Mouse (Mus musculus) intestine, embryonic 14.5 days (tissue): Measurements from ENCODE around the gene Gid8. TPM values are rescaled to one million over a fixed set of nuclear protein-coding genes. Genes with fewer than 3 reads are reported as not detected.

ENCODE experiments used
- ATAC-seq: fragments of 200-750 bp; cut with Nextera tagmentation; replicated peaks from 2 replicates; pipeline ENCODE4 v1.8.0; 2017; ENCODE audit warnings: low read depth, moderate number of reproducible peaks, moderate TSS enrichment, moderate library complexity; ENCODE audit not compliant: low FRiP score, low TSS enrichment
- DNase-seq: peaks from one replicate; pipeline ENCODE4 v3.0.0-alpha.2; 2018; ENCODE audit warnings: low spot score
- H3K27ac ChIP-seq: fragments of 300-500 bp; sonication (generic); 2 replicates; pipeline ENCODE4 v1.5.1; 2014; ENCODE audit warnings: low read depth, mild to moderate bottlenecking, control low read depth
- H3K27me3 ChIP-seq: fragments of 300-500 bp; sonication (generic); replicated peaks from 2 replicates; pipeline ENCODE4 v1.6.1; 2014; ENCODE audit warnings: low read length, control low read depth; ENCODE audit not compliant: control insufficient read depth, insufficient read depth
- H3K36me3 ChIP-seq: fragments of 300-500 bp; sonication (generic); 2 replicates; pipeline ENCODE4 v1.6.1; 2014; ENCODE audit warnings: low read length, control low read depth; ENCODE audit not compliant: control insufficient read depth, insufficient read depth
- H3K4me1 ChIP-seq: fragments of 300-500 bp; sonication (generic); replicated peaks from 2 replicates; pipeline ENCODE4 v1.6.1; 2014; ENCODE audit warnings: low read length, control low read depth, mixed read lengths; ENCODE audit not compliant: control insufficient read depth, insufficient read depth
- H3K4me2 ChIP-seq: fragments of 300-500 bp; sonication (generic); 2 replicates; pipeline ENCODE4 v1.6.1; 2014; ENCODE audit warnings: low read length
- H3K4me3 ChIP-seq: fragments of 300-500 bp; sonication (generic); 2 replicates; pipeline ENCODE4 v1.5.1; 2014; ENCODE audit warnings: low read depth, low read length, control low read depth, mixed read lengths
- H3K9ac ChIP-seq: fragments of 300-500 bp; sonication (generic); 2 replicates; pipeline ENCODE4 v1.6.1; 2014; ENCODE audit warnings: mild to moderate bottlenecking, low read length
- H3K9me3 ChIP-seq: fragments of 300-500 bp; sonication (generic); 2 replicates; pipeline ENCODE4 v1.6.1; 2016; ENCODE audit warnings: low read length, control low read depth; ENCODE audit not compliant: control insufficient read depth
- WGBS: fragments of 180-500 bp; shearing (Covaris S2); extraction: QIAGEN DNeasy Blood & Tissue Kit; methylation state at CpG from one replicate; pipeline ENCODE4 v1.1.7; 2014; 5-methylcytosine and 5-hydroxymethylcytosine counted together
- polyA plus RNA-seq: library from polyadenylated mRNA; unstranded; fragments of >200 nt; fragmentation: Nextera tagmentation; extraction: Ambion mirVana; gene quantifications from 2 replicates; pipeline ENCODE4 v1.2.1, GENCODE M21; 2014

The Gid8 gene
- polyA plus RNA-seq: 51.7 and 52.0 TPM in 2 replicates

- H3K36me3 ChIP-seq: peaks cover 33% of the 10 kb centered on the region
- peak within 1 kb of the TSS; percentile 99 for H3K4me3 ChIP-seq
- no peaks in the 10 kb centered on the region for H3K9me3 ChIP-seq
- H3K27ac ChIP-seq: peak within 1 kb of the TSS; percentile 85
- H3K27me3 ChIP-seq: no peaks in the 10 kb centered on the region
- peak; percentile 92 for ATAC-seq
- peak within 1 kb of the TSS; percentile 71 for H3K4me2 ChIP-seq
- H3K9ac ChIP-seq: peak within 1 kb of the TSS; percentile 99
- DNase-seq: peak; percentile 96
- peaks cover 19% of the 10 kb centered on the region for H3K4me1 ChIP-seq
- 1% methylated on average over 38 of the region's 43 CpGs for WGBS
Observed at GRCm38 (mm10) chr2:180709923-180710272, at the start of gene Gid8, which contains the start of gene Dido1. TSS of gene Gid8 (plus strand) at chr2:180710117. TSS of gene Dido1 (minus strand) at chr2:180709999.

DNA sequence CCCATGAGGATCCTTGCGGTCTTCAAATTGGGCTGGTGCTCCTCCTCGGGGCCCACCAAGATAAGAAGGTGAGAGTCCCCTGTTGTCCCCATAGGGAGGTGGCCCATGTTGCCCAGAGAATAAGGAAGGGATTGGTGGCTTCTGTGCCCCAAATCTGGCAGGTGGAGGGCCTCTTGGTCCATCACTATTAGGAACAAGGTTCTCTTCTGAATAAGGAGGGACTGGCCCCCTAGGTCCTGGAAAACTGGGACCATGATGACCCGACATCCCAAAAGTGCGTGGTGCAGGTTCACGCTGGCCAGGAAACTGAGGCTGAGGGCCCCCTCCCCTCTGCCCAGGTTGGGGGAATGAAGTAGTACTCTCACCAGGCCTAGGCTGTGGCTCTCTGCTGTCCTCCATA lies 49.4 kb upstream of the Gid8 start:
- H3K4me2 ChIP-seq: no peak overlapping the region
- H3K4me3 ChIP-seq: no peak overlapping the region
- DNase-seq (no peak), ATAC-seq (no peak)
- H3K27me3 ChIP-seq: no peaks in the 10 kb centered on the region
- H3K27ac ChIP-seq: no peak overlapping the region
- 93% methylated on average over 5 of the region's 5 CpGs for WGBS
- H3K4me1 ChIP-seq: no peaks in the 10 kb centered on the region
- H3K9ac ChIP-seq: no peak overlapping the region
- H3K9me3 ChIP-seq: no peaks in the 10 kb centered on the region
- H3K36me3 ChIP-seq: peaks cover 32% of the 10 kb centered on the region

DNA sequence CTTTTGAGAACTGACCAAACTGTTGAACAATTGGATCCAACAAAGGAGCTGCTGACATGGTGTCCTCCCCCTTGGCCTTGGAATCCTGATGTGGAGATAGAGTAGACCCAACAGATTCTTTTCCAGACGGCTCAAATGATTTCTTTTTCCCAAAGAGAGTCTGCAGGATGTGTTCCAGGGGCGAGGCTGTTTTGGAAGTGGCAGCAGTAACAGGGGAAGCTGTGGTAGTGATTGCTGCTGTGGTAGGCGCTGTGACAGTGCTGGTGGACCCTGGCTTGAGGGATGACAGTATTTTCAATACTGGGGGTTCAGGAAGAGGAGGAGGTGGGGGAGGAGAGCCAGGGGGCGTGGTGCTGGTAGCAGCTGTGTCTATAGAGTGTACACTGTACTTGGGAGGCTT lies 47.9 kb upstream of the Gid8 start:
- no peak overlapping the region for H3K4me2 ChIP-seq
- H3K4me1 ChIP-seq: no peaks in the 10 kb centered on the region
- no peak for ATAC-seq
- no peak for DNase-seq
- no peaks in the 10 kb centered on the region for H3K9me3 ChIP-seq
- H3K36me3 ChIP-seq: peaks cover 47% of the 10 kb centered on the region
- 90% methylated on average over 4 of the region's 4 CpGs for WGBS
- H3K9ac ChIP-seq: no peak overlapping the region
- no peak overlapping the region for H3K27ac ChIP-seq
- H3K27me3 ChIP-seq: no peaks in the 10 kb centered on the region
- no peak overlapping the region for H3K4me3 ChIP-seq

GRCm38 (mm10) chr2:180676706-180677105 lies 33.2 kb upstream of the Gid8 start:
- DNase-seq (no peak), ATAC-seq (no peak)
- H3K4me3 ChIP-seq: no peak overlapping the region
- H3K9ac ChIP-seq: no peak overlapping the region
- no peaks in the 10 kb centered on the region for H3K9me3 ChIP-seq
- 81% methylated on average over 2 of the region's 2 CpGs for WGBS
- no peaks in the 10 kb centered on the region for H3K27me3 ChIP-seq
- no peak overlapping the region for H3K4me2 ChIP-seq
- H3K36me3 ChIP-seq: peaks cover 60% of the 10 kb centered on the region
- H3K27ac ChIP-seq: no peak overlapping the region
- H3K4me1 ChIP-seq: no peaks in the 10 kb centered on the region

DNA sequence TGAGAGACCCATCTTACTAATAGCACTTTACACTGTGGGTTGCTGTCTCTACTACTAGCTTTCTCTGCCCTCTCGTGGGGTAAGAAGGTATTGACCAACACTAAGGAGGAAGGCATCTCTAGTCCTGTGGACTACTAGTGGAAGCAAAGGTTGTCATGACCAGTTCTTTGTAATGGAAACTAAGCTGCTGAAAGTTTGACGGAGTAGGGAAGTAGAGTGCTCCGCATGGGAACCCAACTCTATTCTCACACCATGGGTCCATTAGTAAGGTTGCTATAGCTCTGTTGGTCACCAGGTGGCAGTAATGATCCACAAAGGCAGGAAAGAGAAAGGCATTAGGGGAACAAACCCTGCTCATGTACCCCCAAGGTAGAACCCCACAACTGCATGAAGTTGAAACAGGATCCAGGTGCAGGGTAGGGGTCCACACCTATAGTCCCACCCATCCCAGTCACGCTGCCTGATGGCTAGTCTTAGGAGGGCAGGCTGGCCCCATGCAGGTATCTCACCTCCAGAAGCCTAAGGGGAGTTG lies 31.2 kb upstream of the Gid8 start:
- Histone ChIP-seq H3K4me2 (no peak overlapping the region), H3K27ac (no peak overlapping the region), H3K36me3 (peaks cover 60% of the 10 kb centered on the region), H3K9me3 (no peaks in the 10 kb centered on the region), H3K4me1 (no peaks in the 10 kb centered on the region), H3K27me3 (no peaks in the 10 kb centered on the region), H3K4me3 (no peak overlapping the region), H3K9ac (no peak overlapping the region)
- ATAC-seq: peak; percentile 52
- peak; percentile 88 for DNase-seq
- WGBS: 27% methylated on average over 4 of the region's 4 CpGs

DNA sequence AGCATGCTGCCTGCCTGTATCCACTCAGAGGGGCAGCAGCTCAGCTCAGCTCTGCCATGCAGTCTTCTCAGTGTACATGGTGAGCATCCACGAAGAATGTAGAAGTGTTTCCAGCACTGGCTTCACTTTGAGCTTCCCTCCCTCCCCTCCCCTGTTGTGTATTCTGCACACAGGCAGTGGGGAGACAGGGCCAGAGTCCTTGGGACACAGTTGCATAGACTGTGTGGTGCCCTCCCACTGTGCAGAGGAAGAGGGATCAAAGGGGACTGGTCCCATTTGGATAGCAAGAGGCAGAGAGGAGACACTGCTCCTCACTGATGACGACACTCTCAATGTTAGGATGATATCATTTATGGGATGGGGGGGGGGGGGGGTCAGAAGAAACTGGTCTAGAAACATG lies 28.7 kb upstream of the Gid8 start:
- WGBS: 71% methylated on average over 2 of the region's 2 CpGs
- DNase-seq (no peak), ATAC-seq (no peak)
- H3K4me3 ChIP-seq: no peak overlapping the region
- H3K4me1 ChIP-seq: no peaks in the 10 kb centered on the region
- no peak overlapping the region for H3K27ac ChIP-seq
- H3K9ac ChIP-seq: no peak overlapping the region
- no peaks in the 10 kb centered on the region for H3K27me3 ChIP-seq
- peaks cover 70% of the 10 kb centered on the region for H3K36me3 ChIP-seq
- H3K9me3 ChIP-seq: no peaks in the 10 kb centered on the region
- no peak overlapping the region for H3K4me2 ChIP-seq

DNA sequence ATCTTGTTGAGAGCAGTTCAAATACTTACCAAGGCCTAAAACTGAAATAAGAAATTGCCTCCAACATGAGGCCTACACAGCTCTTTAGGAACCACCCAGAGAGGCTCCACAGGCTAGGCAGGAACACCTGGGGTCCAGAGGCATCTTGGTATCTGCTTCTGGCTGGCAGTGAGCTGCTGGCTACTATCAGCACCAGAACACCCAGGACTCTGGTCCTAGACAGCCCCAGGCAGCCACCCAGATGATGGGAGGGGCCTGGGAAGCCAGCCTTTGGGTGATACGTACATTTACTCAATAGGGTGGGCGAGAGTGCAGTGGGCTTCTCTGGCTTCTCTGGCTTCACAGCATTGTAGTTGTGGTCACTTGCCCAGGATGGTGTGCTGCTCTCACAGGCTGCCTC lies 26.4 kb upstream of the Gid8 start:
- Histone ChIP-seq H3K4me2 (no peak overlapping the region), H3K4me3 (no peak overlapping the region), H3K9me3 (no peaks in the 10 kb centered on the region), H3K9ac (no peak overlapping the region), H3K36me3 (peaks cover 93% of the 10 kb centered on the region), H3K27me3 (no peaks in the 10 kb centered on the region), H3K4me1 (no peaks in the 10 kb centered on the region), H3K27ac (no peak overlapping the region)
- WGBS: 83% methylated on average over 2 of the region's 2 CpGs
- ATAC-seq (no peak), DNase-seq (no peak)

GRCm38 (mm10) chr2:180684031-180684430 lies 25.9 kb upstream of the Gid8 start:
- no peak overlapping the region for H3K4me2 ChIP-seq
- H3K4me1 ChIP-seq: no peaks in the 10 kb centered on the region
- 89% methylated on average over 4 of the region's 4 CpGs for WGBS
- H3K27me3 ChIP-seq: no peaks in the 10 kb centered on the region
- no peak overlapping the region for H3K4me3 ChIP-seq
- H3K27ac ChIP-seq: no peak overlapping the region
- H3K9me3 ChIP-seq: no peaks in the 10 kb centered on the region
- peaks cover 98% of the 10 kb centered on the region for H3K36me3 ChIP-seq
- no peak overlapping the region for H3K9ac ChIP-seq
- DNase-seq (no peak), ATAC-seq (no peak)

DNA sequence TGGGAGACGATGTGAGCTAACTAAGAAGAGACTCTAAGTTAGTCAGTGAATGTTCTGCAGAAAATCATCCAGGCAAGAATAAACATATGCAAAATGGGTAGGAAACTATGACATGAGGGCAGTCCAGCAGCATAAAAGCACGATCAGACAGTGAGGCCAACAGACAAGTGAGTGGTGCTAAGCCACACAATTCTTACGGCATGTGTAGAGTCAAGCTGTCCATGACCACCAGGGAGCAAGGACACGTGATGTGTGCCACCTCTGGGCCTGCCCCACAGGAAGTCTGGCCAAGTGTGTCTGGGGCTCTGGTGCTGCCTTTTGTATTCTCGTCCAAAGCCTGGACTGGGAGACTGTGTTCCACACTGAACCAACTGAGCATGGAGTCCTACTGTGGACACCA lies 20.1 kb upstream of the Gid8 start:
- ATAC-seq (no peak), DNase-seq (no peak)
- H3K9ac ChIP-seq: no peak overlapping the region
- H3K36me3 ChIP-seq: peaks cover 65% of the 10 kb centered on the region
- no peaks in the 10 kb centered on the region for H3K9me3 ChIP-seq
- no peak overlapping the region for H3K27ac ChIP-seq
- no peaks in the 10 kb centered on the region for H3K27me3 ChIP-seq
- H3K4me1 ChIP-seq: peaks cover 5% of the 10 kb centered on the region; the same call in 1 of the 2 replicates
- 85% methylated on average over 5 of the region's 5 CpGs for WGBS
- H3K4me3 ChIP-seq: no peak overlapping the region
- no peak overlapping the region for H3K4me2 ChIP-seq
